Mouse (Mus musculus) adrenal gland, adult 18-20 months (tissue): Measurements from ENCODE around the gene Tmem150a. TPM values are rescaled to one million over a fixed set of nuclear protein-coding genes. Genes with fewer than 3 reads are reported as not detected.

Source experiments
- DNase-seq, 2 experiments: peaks; one replicate each; pipeline ENCODE4 v3.0.0; 2021 to 2022; ENCODE audit warnings: low spot score in 2 of 2
- total RNA-seq, 2 experiments: library from RNA; stranded (reverse); gene quantifications; 1 replicate in 1 of 2; 2 replicates in 1 of 2; pipeline ENCODE4 v1.2.3; 2021

The Tmem150a gene
- total RNA-seq, 2 experiments from 2014 or later: 24.3 to 24.4 TPM

- DNase-seq: no peak
Observed at GRCm38 (mm10) chr6:72392341-72392740, 37.1 kb downstream of the Tmem150a start.

DNA sequence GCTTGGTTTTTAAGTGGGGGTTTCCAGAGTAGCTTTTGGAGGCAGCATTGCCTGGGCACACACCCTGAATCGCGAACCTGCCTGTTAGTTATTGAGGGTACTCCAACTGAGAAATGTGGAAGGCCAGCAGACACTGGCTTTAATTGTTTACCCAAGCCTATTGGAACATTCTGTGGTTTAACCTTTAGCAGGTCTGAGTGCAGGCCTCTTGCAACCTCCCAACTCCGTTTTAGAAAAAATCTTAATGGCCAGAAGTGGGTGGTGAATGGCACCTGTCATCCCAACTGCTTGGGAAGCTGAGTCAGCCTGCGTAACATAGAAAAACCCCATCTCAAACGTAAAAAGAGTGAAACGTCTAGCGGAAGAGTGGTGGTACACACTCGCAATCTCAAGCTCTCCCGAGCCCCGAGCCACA, 41.6 kb downstream of the Tmem150a start:
- no peak for DNase-seq

DNA sequence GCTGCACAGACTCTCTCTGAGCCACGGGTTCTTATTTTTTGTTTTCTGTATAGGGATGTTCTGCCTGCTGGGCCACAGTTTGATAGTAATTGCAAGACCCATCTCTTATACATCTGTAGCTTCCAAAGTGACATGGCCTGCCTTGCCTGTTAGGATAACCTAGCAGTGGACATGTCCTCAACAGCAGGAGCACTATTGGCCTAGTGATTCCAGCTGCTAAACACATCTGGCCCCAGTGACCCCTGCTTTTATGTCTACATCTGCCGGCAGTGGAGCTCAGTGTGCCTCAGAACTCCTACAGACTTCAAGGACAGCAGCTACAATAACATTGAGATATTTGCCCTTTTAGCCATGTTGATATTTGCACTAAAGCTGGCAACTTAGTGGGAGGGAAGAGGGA, 44.7 kb downstream of the Tmem150a start:
- DNase-seq: no peak

- peak; percentile 75 to 82 for DNase-seq
Observed at GRCm38 (mm10) chr6:72401875-72402274, 46.6 kb downstream of the Tmem150a start.

DNA sequence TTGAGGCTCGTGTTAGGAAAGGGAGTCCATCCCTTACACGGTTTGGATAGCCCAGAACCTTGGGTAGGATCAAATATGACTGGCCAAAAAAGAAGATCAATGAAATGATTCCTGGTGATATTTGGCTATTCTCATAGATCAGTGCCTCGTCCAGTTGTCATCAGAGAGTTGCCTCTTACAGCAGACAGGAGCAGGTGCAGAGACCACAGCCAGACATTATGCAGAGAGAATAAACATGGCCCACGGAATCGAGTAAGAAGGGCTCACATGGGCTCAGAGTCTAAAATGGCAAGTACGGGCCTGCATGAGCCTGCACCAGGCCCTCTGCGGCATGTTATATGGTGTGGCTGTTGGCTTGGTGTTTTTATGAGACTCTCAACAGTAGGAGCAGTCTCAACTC, 50.1 kb downstream of the Tmem150a start:
- DNase-seq: no peak

- peak; percentile 73 to 83 for DNase-seq
Observed at GRCm38 (mm10) chr6:72407119-72407518, 51.9 kb downstream of the Tmem150a start.

Other genes with a start within 250 kb of the Tmem150a start
- 1 to 10 TPM; 2.9 to 3.7 TPM for gene Atoh8, start 119.9 kb upstream of the Tmem150a start, total RNA-seq
- gene Sftpb, start 50.8 kb upstream of the Tmem150a start, total RNA-seq: not detected
- 10 to 100 TPM; 30.9 to 31.7 TPM for gene Usp39, start 10.3 kb upstream of the Tmem150a start, total RNA-seq
- 10 to 100 TPM; 24.2 to 33.2 TPM for gene 0610030E20Rik, start 8.1 kb upstream of the Tmem150a start, total RNA-seq
- gene Rnf181, start 11.5 kb downstream of the Tmem150a start, total RNA-seq: 100 to 1,000 TPM; 187 to 460 TPM
- 10 to 100 TPM; 22.9 to 25.5 TPM for gene Vamp5, start 25.0 kb downstream of the Tmem150a start, total RNA-seq
- gene Vamp8, start 35.3 kb downstream of the Tmem150a start, total RNA-seq: 100 to 1,000 TPM; 111 to 140 TPM
- gene Ggcx, start 58.9 kb downstream of the Tmem150a start, total RNA-seq: 10 to 100 TPM; 48.6 to 59.5 TPM
- gene Mat2a, start 84.1 kb downstream of the Tmem150a start, total RNA-seq: 100 to 1,000 TPM; 291 to 320 TPM
- under 1 TPM; 0.26 to 0.27 TPM for gene Sh2d6, start 166.3 kb downstream of the Tmem150a start, total RNA-seq
- gene Capg, start 188.9 kb downstream of the Tmem150a start, total RNA-seq: 10 to 100 TPM; 43.1 to 57.0 TPM
- gene Elmod3, start 243.0 kb downstream of the Tmem150a start, total RNA-seq: 10 to 100 TPM; 10.9 to 13.5 TPM
- gene Retsat, start 243.0 kb downstream of the Tmem150a start, total RNA-seq: 100 to 1,000 TPM; 332 to 343 TPM